8 mouse cellular contexts compared by ENCODE assay signal in genomic region chr17:29356882-29357281, GRCm38 (mm10). TPM values are rescaled to one million over a fixed set of nuclear protein-coding genes. Genes with fewer than 3 reads are reported as not detected.
DNase-seq lines count a peak whose midpoint lies in the region; ATAC-seq and TF ChIP-seq lines count a peak whose summit lies in the region.

No protein-coding gene starts in this region.

- H3K4me1 ChIP-seq in heart, embryonic 12.5 days (replicated peaks): peaks cover 31% of the 10 kb centered on the region
- peaks cover 3% of the 10 kb centered on the region for H3K4me1 ChIP-seq in ES-Bruce4 (ENCODE audit: control insufficient read depth, insufficient read depth, low read length)
- peaks cover 8% of the 10 kb centered on the region for H3K4me1 ChIP-seq in hindbrain, embryonic 11.5 days (replicated peaks; ENCODE audit: control insufficient read depth, insufficient read depth, low read length)
- peaks cover 54% of the 10 kb centered on the region for H3K4me1 ChIP-seq in midbrain, embryonic 10.5 days

- DNase-seq in heart, adult 9 months (ENCODE audit: low spot score in 2 of 2): no peak
- no peak for DNase-seq in hindbrain, embryonic 11.5 days (ENCODE audit: low spot score)
- DNase-seq in midbrain, embryonic 10.5 days (ENCODE audit: low spot score): no peak
- no peak for DNase-seq in right cerebral cortex, postnatal 14 days
- DNase-seq in urinary bladder, postnatal 4 days (ENCODE audit: low spot score in 2 of 2): no peak
- no peak for DNase-seq in gastrocnemius, adult 18-20 months (ENCODE audit: low spot score)

- peak overlapping the region; percentile 43 for H3K4me3 ChIP-seq in heart, embryonic 12.5 days
- H3K4me3 ChIP-seq in ES-Bruce4 (ENCODE audit: low read depth, low read length): peak overlapping the region; percentile 72
- peak overlapping the region; percentile 28 for H3K4me3 ChIP-seq in hindbrain, embryonic 11.5 days (ENCODE audit: low read depth, low read length)
- peak overlapping the region; percentile 54 for H3K4me3 ChIP-seq in midbrain, embryonic 10.5 days

- no peaks in the 10 kb centered on the region for H3K27me3 ChIP-seq in heart, embryonic 12.5 days (replicated peaks)
- no peaks in the 10 kb centered on the region for H3K27me3 ChIP-seq in ES-Bruce4 (ENCODE audit: control insufficient read depth, insufficient read depth, low read length, poor library complexity, severe bottlenecking)
- no peaks in the 10 kb centered on the region for H3K27me3 ChIP-seq in hindbrain, embryonic 11.5 days (ENCODE audit: control insufficient read depth, insufficient read depth, low read length)
- no peaks in the 10 kb centered on the region for H3K27me3 ChIP-seq in midbrain, embryonic 10.5 days (ENCODE audit: low read depth, poor library complexity, severe bottlenecking)

- H3K9me3 ChIP-seq in heart, embryonic 12.5 days (replicated peaks): no peaks in the 10 kb centered on the region
- H3K9me3 ChIP-seq in ES-Bruce4 (replicated peaks; ENCODE audit: control insufficient read depth, insufficient read depth, low read length, poor library complexity, severe bottlenecking): no peaks in the 10 kb centered on the region
- H3K9me3 ChIP-seq in hindbrain, embryonic 11.5 days (ENCODE audit: control insufficient read depth, low read length): no peaks in the 10 kb centered on the region
- no peaks in the 10 kb centered on the region for H3K9me3 ChIP-seq in midbrain, embryonic 10.5 days (replicated peaks)

- H3K4me2 ChIP-seq in heart, embryonic 12.5 days: peak overlapping the region; percentile 68
- peak overlapping the region; percentile 64 for H3K4me2 ChIP-seq in hindbrain, embryonic 11.5 days (replicated peaks; ENCODE audit: low read depth, low read length)

- H3K27ac ChIP-seq in heart, embryonic 12.5 days (ENCODE audit: poor library complexity, severe bottlenecking): peak overlapping the region; percentile 99
- H3K27ac ChIP-seq in ES-Bruce4 (ENCODE audit: insufficient read depth, low read length): no peak overlapping the region
- peak overlapping the region; percentile 98 for H3K27ac ChIP-seq in hindbrain, embryonic 11.5 days (ENCODE audit: low read depth, low read length)
- peak overlapping the region; percentile 98 for H3K27ac ChIP-seq in midbrain, embryonic 10.5 days (replicated peaks)

- peak overlapping the region; percentile 59 for H3K9ac ChIP-seq in heart, embryonic 12.5 days
- H3K9ac ChIP-seq in ES-Bruce4 (ENCODE audit: low read depth, poor library complexity, severe bottlenecking): no peak overlapping the region
- H3K9ac ChIP-seq in hindbrain, embryonic 11.5 days (ENCODE audit: low read depth, low read length): peak overlapping the region; percentile 67

- TF ChIP-seq POLR2A in ES-Bruce4 (IDR thresholded peaks at IDR 0.05; ENCODE audit: insufficient read depth, low read length): no peak

- 12% methylated on average over 9 of the region's 9 CpGs for WGBS in heart, embryonic 12.5 days
- 3% methylated on average over 9 of the region's 9 CpGs for WGBS in hindbrain, embryonic 11.5 days
- 7% methylated on average over 9 of the region's 9 CpGs for WGBS in midbrain, embryonic 10.5 days

- no peak for TF ChIP-seq EP300 in ES-Bruce4 (IDR thresholded peaks at IDR 0.05; ENCODE audit: insufficient read depth, low read depth, low read length)

- no peaks in the 10 kb centered on the region for H3K36me3 ChIP-seq in heart, embryonic 12.5 days
- H3K36me3 ChIP-seq in ES-Bruce4 (ENCODE audit: control insufficient read depth, insufficient read depth, low read length, poor library complexity, severe bottlenecking): no peaks in the 10 kb centered on the region
- no peaks in the 10 kb centered on the region for H3K36me3 ChIP-seq in hindbrain, embryonic 11.5 days (ENCODE audit: control insufficient read depth, insufficient read depth, low read length)
- H3K36me3 ChIP-seq in midbrain, embryonic 10.5 days: no peaks in the 10 kb centered on the region

- ATAC-seq in heart, embryonic 12.5 days (ENCODE audit: insufficient number of reproducible peaks, low FRiP score): no peak
- peak; percentile 69 for ATAC-seq in hindbrain, embryonic 11.5 days (ENCODE audit: low FRiP score)

- no peak for TF ChIP-seq CTCF in ES-Bruce4 (IDR thresholded peaks at IDR 0.05; ENCODE audit: low read depth, low read length)

RNA-seq across cellular contexts. Expression of gene Fgd2, which starts 3.8 kb away (rescaled TPM):
- 2.0 and 2.1 TPM in 2 replicates for polyA plus RNA-seq in heart, embryonic 12.5 days (2016; fragmentation: Nextera tagmentation; extraction: Ambion mirVana)
- 4.6 and 5.1 TPM in 2 replicates for polyA plus RNA-seq in ES-Bruce4 (2011; ENCODE audit: insufficient read depth, insufficient read length, low read depth, missing spikeins)
- polyA plus RNA-seq in hindbrain, embryonic 11.5 days (2014; fragmentation: Nextera tagmentation; extraction: Ambion mirVana): 2.7 and 4.2 TPM in 2 replicates
- polyA plus RNA-seq in midbrain, embryonic 10.5 days (2016; fragmentation: Nextera tagmentation; extraction: Ambion mirVana): 3.8 and 4.1 TPM in 2 replicates
- 1 to 10 TPM in 1 of 2 experiments, under 1 TPM in 1; 0.68 to 1.6 TPM for total RNA-seq in gastrocnemius, adult 18-20 months (2021)

RNA-seq across cellular contexts. Expression of gene Mtch1, which starts 9.1 kb away (rescaled TPM):
- polyA plus RNA-seq in heart, embryonic 12.5 days (2016; fragmentation: Nextera tagmentation; extraction: Ambion mirVana): 317 and 330 TPM in 2 replicates
- 129 and 134 TPM in 2 replicates for polyA plus RNA-seq in ES-Bruce4 (2011; ENCODE audit: insufficient read depth, insufficient read length, low read depth, missing spikeins)
- 356 and 425 TPM in 2 replicates for polyA plus RNA-seq in hindbrain, embryonic 11.5 days (2014; fragmentation: Nextera tagmentation; extraction: Ambion mirVana)
- 277 and 318 TPM in 2 replicates for polyA plus RNA-seq in midbrain, embryonic 10.5 days (2016; fragmentation: Nextera tagmentation; extraction: Ambion mirVana)
- total RNA-seq in gastrocnemius, adult 18-20 months (2021): 10 to 100 TPM; 80.1 to 88.4 TPM

RNA-seq across cellular contexts. Expression of gene Pi16, which starts 39.4 kb away (rescaled TPM):
- 4.0 and 4.5 TPM in 2 replicates for polyA plus RNA-seq in heart, embryonic 12.5 days (2016; fragmentation: Nextera tagmentation; extraction: Ambion mirVana)
- polyA plus RNA-seq in ES-Bruce4 (2011; ENCODE audit: insufficient read depth, insufficient read length, low read depth, missing spikeins): 0.39 TPM in 1 of 2 replicates, not detected in the other
- polyA plus RNA-seq in hindbrain, embryonic 11.5 days (2014; fragmentation: Nextera tagmentation; extraction: Ambion mirVana): 0.32 and 0.67 TPM in 2 replicates
- 0.75 and 0.82 TPM in 2 replicates for polyA plus RNA-seq in midbrain, embryonic 10.5 days (2016; fragmentation: Nextera tagmentation; extraction: Ambion mirVana)
- 10 to 100 TPM; 16.2 to 23.7 TPM for total RNA-seq in gastrocnemius, adult 18-20 months (2021)
